Mouse (Mus musculus) neural tube, embryonic 11.5 days (tissue): ENCODE data around the gene Lrp1. TPM values are rescaled to one million over a fixed set of nuclear protein-coding genes. Genes with fewer than 3 reads are reported as not detected.
A peak's percentile ranks its signal among the peaks of the same experiment; 100 is the strongest.

ENCODE experiments used
- ATAC-seq: fragments of 200-750 bp; cut with Nextera tagmentation; 2 replicates; pipeline ENCODE4 v1.8.0; 2017; ENCODE audit warnings: moderate number of reproducible peaks, mild to moderate bottlenecking, moderate TSS enrichment, moderate library complexity; ENCODE audit not compliant: insufficient read depth, low FRiP score, low TSS enrichment
- DNase-seq: peaks from one replicate; pipeline ENCODE4 v3.0.0-alpha.2; 2015; ENCODE audit warnings: low spot score
- H3K27ac ChIP-seq: fragments of 300-500 bp; sonication (generic); 2 replicates; pipeline ENCODE4 v1.5.1; 2014; ENCODE audit warnings: low read depth, mild to moderate bottlenecking, low read length
- H3K27me3 ChIP-seq: fragments of 300-500 bp; sonication (generic); 2 replicates; pipeline ENCODE4 v1.6.1; 2014; ENCODE audit warnings: mild to moderate bottlenecking, low read length, mixed read lengths; ENCODE audit not compliant: control insufficient read depth, insufficient read depth
- H3K36me3 ChIP-seq: fragments of 300-500 bp; sonication (generic); 2 replicates; pipeline ENCODE4 v1.6.1; 2014; ENCODE audit warnings: mild to moderate bottlenecking, low read length, moderate library complexity, mixed read lengths; ENCODE audit not compliant: control insufficient read depth, insufficient read depth
- H3K4me1 ChIP-seq: fragments of 300-500 bp; sonication (generic); 2 replicates; pipeline ENCODE4 v1.6.1; 2014; ENCODE audit warnings: low read length, mixed read lengths; ENCODE audit not compliant: control insufficient read depth, insufficient read depth
- H3K4me2 ChIP-seq: fragments of 300-500 bp; sonication (generic); 2 replicates; pipeline ENCODE4 v1.6.1; 2014; ENCODE audit warnings: low read depth, mild to moderate bottlenecking, moderate library complexity
- H3K4me3 ChIP-seq: fragments of 300-500 bp; sonication (generic); 2 replicates; pipeline ENCODE4 v1.5.1; 2014; ENCODE audit warnings: low read depth, low read length
- H3K9ac ChIP-seq: fragments of 300-500 bp; sonication (generic); 2 replicates; pipeline ENCODE4 v1.6.1; 2014; ENCODE audit warnings: mild to moderate bottlenecking, low read length
- H3K9me3 ChIP-seq: fragments of 300-500 bp; sonication (generic); 2 replicates; pipeline ENCODE4 v1.6.1; 2016; ENCODE audit warnings: low read length; ENCODE audit not compliant: control insufficient read depth
- WGBS: fragments of 180-500 bp; shearing (Covaris S2); extraction: QIAGEN DNeasy Blood & Tissue Kit; methylation state at CpG from one replicate; pipeline ENCODE4 v1.1.7; 2014; 5-methylcytosine and 5-hydroxymethylcytosine counted together
- polyA plus RNA-seq: library from polyadenylated mRNA; unstranded; fragments of >200 nt; fragmentation: Nextera tagmentation; extraction: Ambion mirVana; gene quantifications from 2 replicates; pipeline ENCODE4 v1.2.1, GENCODE M21; 2014

Lrp1 gene
- polyA plus RNA-seq, 1 experiment from 2014 or later, result 68.2 TPM

- H3K4me1 ChIP-seq, result no peaks in the 10 kb centered on the region
- no peak overlapping the region for H3K4me2 ChIP-seq
- no peak for ATAC-seq
- H3K27me3 ChIP-seq, result no peaks in the 10 kb centered on the region
- no peak overlapping the region for H3K27ac ChIP-seq
- WGBS, result 95% methylated on average over 20 of the region's 20 CpGs
- H3K4me3 ChIP-seq, result no peak overlapping the region
- H3K9ac ChIP-seq, result no peak overlapping the region
- peaks cover 39% of the 10 kb centered on the region for H3K36me3 ChIP-seq
- H3K9me3 ChIP-seq, result no peaks in the 10 kb centered on the region
- no peak for DNase-seq
Measured at GRCm38 (mm10) chr10:127544375-127544774, 76.6 kb downstream of the Lrp1 start.

DNA sequence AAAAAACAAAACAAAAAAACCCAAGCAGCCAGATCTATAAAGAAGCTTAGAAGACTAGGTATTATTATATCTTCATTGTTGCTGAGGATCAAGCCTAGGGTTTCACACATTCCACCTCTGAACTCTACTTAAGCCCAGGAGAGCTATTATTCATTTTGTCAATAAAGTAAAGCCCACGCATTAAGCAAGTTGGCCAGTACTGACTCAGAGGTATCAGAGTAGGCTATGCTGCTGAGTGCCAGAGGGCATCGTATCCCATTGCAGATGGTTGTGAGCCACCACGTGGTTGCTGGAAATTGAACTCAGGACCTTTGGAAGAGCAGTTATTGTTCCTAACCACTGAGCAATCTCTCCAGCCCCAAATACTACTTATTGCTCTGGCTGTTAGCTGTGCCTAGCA lies 77.0 kb downstream of the Lrp1 start:
- no peak overlapping the region for H3K4me3 ChIP-seq
- H3K27me3 ChIP-seq, result no peaks in the 10 kb centered on the region
- WGBS, result 80% methylated on average over 3 of the region's 3 CpGs
- DNase-seq, result no peak
- H3K4me1 ChIP-seq, result no peaks in the 10 kb centered on the region
- ATAC-seq, result no peak
- H3K36me3 ChIP-seq, result peaks cover 39% of the 10 kb centered on the region
- no peak overlapping the region for H3K4me2 ChIP-seq
- H3K27ac ChIP-seq, result no peak overlapping the region
- no peak overlapping the region for H3K9ac ChIP-seq
- H3K9me3 ChIP-seq, result no peaks in the 10 kb centered on the region

DNA sequence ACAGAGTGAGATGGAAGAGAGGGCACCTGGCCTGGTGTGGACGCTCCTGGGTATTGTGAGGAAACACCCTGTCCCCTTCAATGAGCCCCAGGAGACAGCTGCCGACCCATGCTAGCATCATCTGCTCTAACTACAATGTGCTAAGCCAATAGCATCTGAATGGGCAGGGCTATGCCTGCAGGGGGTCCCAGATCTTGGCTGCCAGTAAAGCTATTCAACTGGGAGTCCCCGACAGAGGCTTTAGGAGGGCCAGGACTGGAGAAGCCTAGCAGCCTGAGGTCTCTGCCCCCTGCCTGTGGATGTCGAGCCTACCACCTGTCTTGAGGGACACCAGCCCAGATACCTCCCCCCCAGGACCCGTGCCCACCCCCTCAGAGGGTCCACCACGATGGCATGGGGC lies 78.2 kb downstream of the Lrp1 start:
- Histone ChIP-seq H3K9ac (no peak overlapping the region), H3K36me3 (peaks cover 33% of the 10 kb centered on the region), H3K27ac (no peak overlapping the region), H3K4me1 (0 out of 2 replicates have a peak, but pooled peaks cover under 1% of the 10 kb centered on the region), H3K4me3 (no peak overlapping the region), H3K9me3 (no peaks in the 10 kb centered on the region), H3K4me2 (no peak overlapping the region), H3K27me3 (no peaks in the 10 kb centered on the region)
- ATAC-seq, result no peak
- WGBS, result 39% methylated on average over 6 of the region's 6 CpGs
- DNase-seq, result no peak

DNA sequence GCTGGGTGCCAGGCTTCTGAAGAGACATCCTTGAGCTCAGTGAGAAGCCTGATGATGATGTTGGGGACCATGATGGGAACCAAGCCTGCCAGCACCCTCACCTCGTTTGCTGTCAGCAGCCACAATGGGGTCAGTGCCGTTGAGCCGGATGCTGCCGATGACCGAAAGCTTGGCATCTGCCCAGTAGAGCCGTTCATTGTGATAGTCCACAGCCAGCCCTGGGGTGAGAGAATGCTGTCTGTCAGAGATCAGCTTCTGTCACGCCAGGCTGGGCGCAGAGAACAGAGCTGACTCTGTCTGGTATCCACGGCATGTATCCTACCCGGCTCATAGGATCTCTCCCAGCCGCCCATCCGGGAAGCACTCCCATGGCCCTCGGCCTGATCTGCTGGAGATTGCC lies 78.9 kb downstream of the Lrp1 start:
- peaks cover 30% of the 10 kb centered on the region for H3K36me3 ChIP-seq
- 89% methylated on average over 13 of the region's 13 CpGs for WGBS
- H3K27ac ChIP-seq, result no peak overlapping the region
- H3K4me1 ChIP-seq, result peaks cover 3% of the 10 kb centered on the region; the same call in 1 of the 2 replicates
- ATAC-seq, result no peak
- no peak overlapping the region for H3K9ac ChIP-seq
- no peaks in the 10 kb centered on the region for H3K9me3 ChIP-seq
- H3K27me3 ChIP-seq, result no peaks in the 10 kb centered on the region
- H3K4me3 ChIP-seq, result no peak overlapping the region
- DNase-seq, result no peak
- no peak overlapping the region for H3K4me2 ChIP-seq

GRCm38 (mm10) chr10:127541510-127541909 lies 79.4 kb downstream of the Lrp1 start:
- DNase-seq (no peak), ATAC-seq (no peak)
- H3K36me3 ChIP-seq, result peaks cover 25% of the 10 kb centered on the region
- H3K27me3 ChIP-seq, result no peaks in the 10 kb centered on the region
- no peak overlapping the region for H3K4me2 ChIP-seq
- no peak overlapping the region for H3K27ac ChIP-seq
- no peaks in the 10 kb centered on the region for H3K9me3 ChIP-seq
- no peak overlapping the region for H3K4me3 ChIP-seq
- peaks cover 3% of the 10 kb centered on the region; the same call in 1 of the 2 replicates for H3K4me1 ChIP-seq
- no peak overlapping the region for H3K9ac ChIP-seq
- 94% methylated on average over 8 of the region's 8 CpGs for WGBS

DNA sequence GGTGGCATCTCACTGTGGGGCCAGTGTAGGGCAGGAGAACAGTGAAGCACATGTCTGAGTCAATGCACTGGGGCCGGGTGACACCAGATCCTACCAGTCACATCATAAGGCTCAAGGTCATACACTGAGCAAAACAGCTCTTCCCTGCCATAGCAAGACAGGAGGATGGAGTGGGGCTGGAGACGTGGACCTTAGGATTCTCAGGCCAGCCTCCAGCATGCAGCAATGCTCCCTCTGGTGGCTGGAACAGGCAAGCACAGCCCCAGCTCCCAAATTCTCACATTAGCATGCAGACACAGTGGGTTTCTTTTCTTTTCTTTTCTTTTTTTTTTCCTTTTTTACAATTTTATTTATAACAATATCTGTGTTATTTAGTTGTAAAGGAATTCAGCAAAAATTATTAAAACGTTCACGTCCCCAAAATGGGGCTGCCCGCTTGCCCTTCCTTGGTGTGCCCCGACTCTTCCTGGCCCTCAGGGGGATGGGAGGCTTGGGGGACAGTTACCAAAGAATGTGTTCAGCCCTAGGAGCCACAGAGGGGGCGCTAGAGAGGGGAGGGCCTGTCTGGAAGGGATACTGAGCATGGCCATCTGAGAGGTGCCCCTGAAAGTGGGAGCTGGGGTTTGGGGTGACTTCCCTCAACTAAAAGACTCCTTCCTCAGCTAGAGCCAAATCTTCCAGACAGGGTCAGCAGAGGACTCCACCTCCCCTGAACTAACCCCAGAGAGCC lies 82.9 kb downstream of the Lrp1 start:
- no peak overlapping the region for H3K4me3 ChIP-seq
- peaks cover 30% of the 10 kb centered on the region for H3K27me3 ChIP-seq
- 0 out of 2 replicates have a peak overlapping the region, but pooled peaks have one; percentile 56 for H3K27ac ChIP-seq
- 23% methylated on average over 7 of the region's 7 CpGs for WGBS
- no peak overlapping the region for H3K9ac ChIP-seq
- H3K4me1 ChIP-seq, result peaks cover 20% of the 10 kb centered on the region
- DNase-seq (peak; percentile 81), ATAC-seq (peak; percentile 14; the same call in 1 of the 2 replicates)
- peaks cover 13% of the 10 kb centered on the region for H3K36me3 ChIP-seq
- H3K4me2 ChIP-seq, result no peak overlapping the region
- H3K9me3 ChIP-seq, result no peaks in the 10 kb centered on the region

DNA sequence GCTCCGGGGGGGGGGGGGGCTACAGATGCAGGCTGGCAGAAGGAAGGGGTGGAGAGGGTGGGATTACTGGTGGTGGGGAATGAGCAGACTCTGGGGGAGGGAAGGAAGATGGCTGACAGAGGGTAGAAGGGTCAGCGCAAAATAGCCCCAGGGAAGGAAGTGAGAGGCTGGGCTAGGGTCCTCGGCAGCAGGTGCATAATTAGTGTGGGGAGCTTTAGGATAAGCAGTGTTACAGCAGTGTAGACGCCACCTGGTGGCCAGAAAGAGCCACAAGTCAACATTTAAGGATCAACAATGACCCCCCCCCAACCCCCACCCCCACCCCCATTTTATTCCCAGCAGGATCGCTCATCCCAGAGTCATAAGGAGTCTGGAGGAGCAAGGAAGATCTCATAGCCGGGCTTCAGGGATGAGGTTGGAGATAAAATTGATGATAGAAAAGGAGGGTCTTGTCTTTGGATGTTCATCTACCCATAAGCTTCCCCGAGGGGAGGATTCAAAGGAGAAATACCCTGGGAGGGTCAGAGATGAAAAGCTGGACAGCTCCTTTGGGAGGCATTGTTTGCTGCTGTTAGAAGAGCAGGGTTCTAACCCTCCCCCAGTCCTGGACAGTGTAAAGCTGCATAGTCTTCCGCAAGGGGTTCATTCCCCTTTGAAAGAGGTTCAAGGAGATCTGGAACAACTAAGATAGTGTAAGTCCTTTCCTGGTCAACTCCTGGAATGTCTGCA lies 84.2 kb downstream of the Lrp1 start:
- no peaks in the 10 kb centered on the region for H3K9me3 ChIP-seq
- no peak overlapping the region for H3K9ac ChIP-seq
- H3K27ac ChIP-seq, result no peak overlapping the region
- WGBS, result 9% methylated on average over 8 of the region's 8 CpGs
- ATAC-seq (0 out of 2 replicates have a peak, but pooled peaks have one; percentile 39), DNase-seq (peak; percentile 66)
- peaks cover 7% of the 10 kb centered on the region; the same call in 1 of the 2 replicates for H3K36me3 ChIP-seq
- H3K4me3 ChIP-seq, result no peak overlapping the region
- H3K27me3 ChIP-seq, result peaks cover 42% of the 10 kb centered on the region
- H3K4me2 ChIP-seq, result no peak overlapping the region
- H3K4me1 ChIP-seq, result peaks cover 22% of the 10 kb centered on the region

DNA sequence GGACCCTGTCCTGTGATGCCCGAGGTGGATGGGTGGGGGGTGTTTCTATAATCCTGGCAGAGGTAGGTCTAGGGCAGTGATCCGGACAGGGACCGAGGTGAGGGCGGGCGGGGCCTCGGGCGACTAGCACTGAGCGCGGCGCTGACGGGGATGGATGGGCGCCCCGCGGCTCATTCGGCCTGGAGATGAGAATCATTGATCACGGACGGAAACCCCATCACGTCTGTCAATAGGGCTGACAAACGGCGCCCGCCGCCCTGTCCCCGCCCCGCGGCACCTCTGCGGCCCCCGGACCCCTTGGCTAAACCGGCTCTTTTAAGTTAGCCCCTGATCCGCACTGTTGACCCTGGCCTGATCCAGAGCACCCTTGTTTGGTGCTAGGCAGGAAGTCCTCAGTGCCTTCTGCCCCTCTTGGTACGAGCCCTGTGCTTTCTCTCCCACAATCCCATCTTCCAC lies 86.0 kb downstream of the Lrp1 start:
- WGBS, result 0% methylated on average over 30 of the region's 30 CpGs
- peak overlapping the region; percentile 40 for H3K27ac ChIP-seq

More for the DNA sequence above, 86.0 kb downstream of the Lrp1 start:
- ATAC-seq (peak; percentile 11), DNase-seq (peak; percentile 69)
- Histone ChIP-seq H3K4me1 (peaks cover 29% of the 10 kb centered on the region), H3K27me3 (peaks cover 60% of the 10 kb centered on the region), H3K9me3 (no peaks in the 10 kb centered on the region), H3K36me3 (peaks cover 2% of the 10 kb centered on the region; the same call in 1 of the 2 replicates), H3K9ac (peak overlapping the region; percentile 39), H3K4me3 (peak overlapping the region; percentile 51), H3K4me2 (peak overlapping the region; percentile 73)
